Mouse (Mus musculus): ENCODE data around the gene Rad23a.

DNA sequence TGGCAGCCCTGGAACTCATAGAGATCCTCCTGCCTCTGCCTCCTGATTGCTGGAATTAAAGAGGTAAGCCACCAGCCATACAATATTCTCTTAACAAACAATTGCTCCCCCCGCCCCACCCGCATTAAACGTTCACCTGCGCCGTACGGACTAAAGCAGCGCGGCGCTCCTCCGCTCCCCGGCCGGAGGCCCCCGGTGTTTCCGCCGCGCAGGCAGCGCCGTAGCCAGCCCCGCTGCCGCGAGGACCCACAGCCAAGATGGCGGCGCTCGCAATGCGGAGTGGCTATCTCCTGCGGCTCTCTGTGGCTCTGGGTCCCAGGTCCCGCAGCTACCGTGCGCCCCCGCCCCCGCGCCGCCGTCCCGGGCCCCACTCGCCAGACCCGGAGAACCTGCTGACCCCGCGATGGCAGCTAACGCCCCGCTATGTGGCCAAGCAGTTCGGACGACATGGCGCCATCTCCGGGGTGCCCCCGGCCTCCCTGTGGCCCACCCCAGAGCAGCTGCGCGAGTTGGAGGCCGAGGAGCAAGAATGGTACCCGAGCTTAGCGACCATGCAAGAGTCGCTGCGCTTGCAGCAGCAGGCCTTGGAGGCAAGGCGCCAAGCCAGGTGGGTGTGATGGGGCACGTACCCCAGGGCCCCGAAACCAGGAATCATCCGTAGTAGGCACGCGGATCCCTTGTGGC, 8.3 kb downstream of the Rad23a start:
- no peak for TF ChIP-seq CTCF (IDR thresholded peaks at IDR 0.05; ENCODE audit: borderline replicate concordance, insufficient read depth, low read depth, low read length)
- TF ChIP-seq POLR2A (IDR thresholded peaks at IDR 0.05; ENCODE audit: borderline replicate concordance, insufficient read depth, low read length): peak; percentile 69
